Mouse (Mus musculus): Measurements from ENCODE around the gene Zfp142. TPM values are rescaled to one million over a fixed set of nuclear protein-coding genes. Genes with fewer than 3 reads are reported as not detected.

Gene Zfp142
- polyA plus RNA-seq, 1 experiment = 7.9 TPM

- H3K27me3 ChIP-seq (ENCODE audit: control insufficient read depth, insufficient read depth, low read length) = no peaks in the 10 kb centered on the region
- TF ChIP-seq POLR2A (IDR thresholded peaks at IDR 0.05; ENCODE audit: control insufficient read depth, low read depth, low read length) = no peak
- TF ChIP-seq CTCF (IDR thresholded peaks at IDR 0.05; ENCODE audit: control insufficient read depth, insufficient read depth, insufficient replicate concordance, low read depth, low read length) = no peak
- peak overlapping the region; percentile 74 for H3K27ac ChIP-seq (ENCODE audit: control insufficient read depth, insufficient read depth, low read depth, low read length)
- no peaks in the 10 kb centered on the region for H3K4me1 ChIP-seq (ENCODE audit: control insufficient read depth, insufficient read depth, low read length)
- peaks cover 2% of the 10 kb centered on the region; the same call in 1 of the 2 replicates for H3K36me3 ChIP-seq (ENCODE audit: control insufficient read depth, insufficient read depth, low read length)
- H3K4me3 ChIP-seq (ENCODE audit: control insufficient read depth, low read depth, low read length) = peak overlapping the region; percentile 90
Measured at GRCm38 (mm10) chr1:74600501-74601266, 12.6 kb upstream of the Zfp142 start.

- TF ChIP-seq CTCF (IDR thresholded peaks at IDR 0.05; ENCODE audit: control insufficient read depth, insufficient read depth, insufficient replicate concordance, low read depth, low read length) (no peak), POLR2A (IDR thresholded peaks at IDR 0.05; ENCODE audit: control insufficient read depth, low read depth, low read length) (no peak)
- Histone ChIP-seq H3K4me1 (ENCODE audit: control insufficient read depth, insufficient read depth, low read length) (no peaks in the 10 kb centered on the region), H3K4me3 (ENCODE audit: control insufficient read depth, low read depth, low read length) (no peak overlapping the region), H3K27ac (ENCODE audit: control insufficient read depth, insufficient read depth, low read depth, low read length) (peak overlapping the region; percentile 16; the same call in 1 of the 2 replicates), H3K27me3 (ENCODE audit: control insufficient read depth, insufficient read depth, low read length) (no peaks in the 10 kb centered on the region), H3K36me3 (ENCODE audit: control insufficient read depth, insufficient read depth, low read length) (peaks cover 2% of the 10 kb centered on the region; the same call in 1 of the 2 replicates)
Measured at GRCm38 (mm10) chr1:74594434-74594833, 6.4 kb upstream of the Zfp142 start.

- no peaks in the 10 kb centered on the region for H3K36me3 ChIP-seq (ENCODE audit: control insufficient read depth, insufficient read depth, low read length)
- H3K4me3 ChIP-seq (ENCODE audit: control insufficient read depth, low read depth, low read length) = peak overlapping the region; percentile 99
- no peaks in the 10 kb centered on the region for H3K27me3 ChIP-seq (ENCODE audit: control insufficient read depth, insufficient read depth, low read length)
- H3K4me1 ChIP-seq (ENCODE audit: control insufficient read depth, insufficient read depth, low read length) = peaks cover 6% of the 10 kb centered on the region; the same call in 1 of the 2 replicates
- TF ChIP-seq POLR2A (IDR thresholded peaks at IDR 0.05; ENCODE audit: control insufficient read depth, low read depth, low read length) (no peak), CTCF (IDR thresholded peaks at IDR 0.05; ENCODE audit: control insufficient read depth, insufficient read depth, insufficient replicate concordance, low read depth, low read length) (no peak)
- H3K27ac ChIP-seq (ENCODE audit: control insufficient read depth, insufficient read depth, low read depth, low read length) = peak overlapping the region; percentile 90
Measured at GRCm38 (mm10) chr1:74587233-74587772, 743 bp downstream of the Zfp142 start.

GRCm38 (mm10) chr1:74584616-74585398 lies 3.2 kb downstream of the Zfp142 start:
- no peak for TF ChIP-seq CTCF (IDR thresholded peaks at IDR 0.05; ENCODE audit: control insufficient read depth, insufficient read depth, insufficient replicate concordance, low read depth, low read length)
- TF ChIP-seq POLR2A (IDR thresholded peaks at IDR 0.05; ENCODE audit: control insufficient read depth, low read depth, low read length) = no peak

GRCm38 (mm10) chr1:74582621-74583020 lies 5.4 kb downstream of the Zfp142 start:
- Histone ChIP-seq H3K27me3 (ENCODE audit: control insufficient read depth, insufficient read depth, low read length) (no peaks in the 10 kb centered on the region), H3K27ac (ENCODE audit: control insufficient read depth, insufficient read depth, low read depth, low read length) (no peak overlapping the region), H3K36me3 (ENCODE audit: control insufficient read depth, insufficient read depth, low read length) (peaks cover 5% of the 10 kb centered on the region), H3K4me1 (ENCODE audit: control insufficient read depth, insufficient read depth, low read length) (peaks cover 6% of the 10 kb centered on the region; the same call in 1 of the 2 replicates), H3K4me3 (ENCODE audit: control insufficient read depth, low read depth, low read length) (no peak overlapping the region)
- TF ChIP-seq CTCF (IDR thresholded peaks at IDR 0.05; ENCODE audit: control insufficient read depth, insufficient read depth, insufficient replicate concordance, low read depth, low read length) (no peak), POLR2A (IDR thresholded peaks at IDR 0.05; ENCODE audit: control insufficient read depth, low read depth, low read length) (no peak)

More at GRCm38 (mm10) chr1:74584616-74585398, 3.2 kb downstream of the Zfp142 start:
- no peak overlapping the region for H3K27ac ChIP-seq (ENCODE audit: control insufficient read depth, insufficient read depth, low read depth, low read length)
- H3K36me3 ChIP-seq (ENCODE audit: control insufficient read depth, insufficient read depth, low read length) = no peaks in the 10 kb centered on the region
- H3K4me3 ChIP-seq (ENCODE audit: control insufficient read depth, low read depth, low read length) = no peak overlapping the region
- no peaks in the 10 kb centered on the region for H3K27me3 ChIP-seq (ENCODE audit: control insufficient read depth, insufficient read depth, low read length)
- peaks cover 6% of the 10 kb centered on the region; the same call in 1 of the 2 replicates for H3K4me1 ChIP-seq (ENCODE audit: control insufficient read depth, insufficient read depth, low read length)

- Histone ChIP-seq H3K4me3 (ENCODE audit: control insufficient read depth, low read depth, low read length) (no peak overlapping the region), H3K36me3 (ENCODE audit: control insufficient read depth, insufficient read depth, low read length) (peaks cover 6% of the 10 kb centered on the region), H3K4me1 (ENCODE audit: control insufficient read depth, insufficient read depth, low read length) (no peaks in the 10 kb centered on the region), H3K27me3 (ENCODE audit: control insufficient read depth, insufficient read depth, low read length) (no peaks in the 10 kb centered on the region), H3K27ac (ENCODE audit: control insufficient read depth, insufficient read depth, low read depth, low read length) (no peak overlapping the region)
- TF ChIP-seq POLR2A (IDR thresholded peaks at IDR 0.05; ENCODE audit: control insufficient read depth, low read depth, low read length) (peak; percentile 23; the same call in 1 of the 2 replicates), CTCF (IDR thresholded peaks at IDR 0.05; ENCODE audit: control insufficient read depth, insufficient read depth, insufficient replicate concordance, low read depth, low read length) (no peak)
Measured at GRCm38 (mm10) chr1:74569739-74570719, 18.0 kb downstream of the Zfp142 start.
